Mouse (Mus musculus) forebrain, embryonic 10.5 days (tissue): ENCODE results near the gene Acad9. TPM values are rescaled to one million over a fixed set of nuclear protein-coding genes. Genes with fewer than 3 reads are reported as not detected.

Source experiments
- DNase-seq: peaks from one replicate; pipeline ENCODE4 v3.0.0-alpha.2; 2017; ENCODE audit warnings: low spot score; ENCODE audit errors: extremely low spot score
- H3K27ac ChIP-seq: fragments of 300-500 bp; sonication (generic); 2 replicates; pipeline ENCODE4 v1.5.1; 2016; ENCODE audit warnings: mild to moderate bottlenecking
- H3K27me3 ChIP-seq: fragments of 300-500 bp; sonication (generic); 2 replicates; pipeline ENCODE4 v1.6.1; 2016; ENCODE audit warnings: mild to moderate bottlenecking; ENCODE audit not compliant: poor library complexity, severe bottlenecking
- H3K36me3 ChIP-seq: fragments of 300-500 bp; sonication (generic); replicated peaks from 2 replicates; pipeline ENCODE4 v1.6.1; 2016; ENCODE audit warnings: mild to moderate bottlenecking, moderate library complexity
- H3K4me1 ChIP-seq: fragments of 300-500 bp; sonication (generic); 2 replicates; pipeline ENCODE4 v1.6.1; 2016
- H3K4me3 ChIP-seq: fragments of 300-500 bp; sonication (generic); 2 replicates; pipeline ENCODE4 v1.5.1; 2016; ENCODE audit warnings: mild to moderate bottlenecking, moderate library complexity
- H3K9me3 ChIP-seq: fragments of 300-500 bp; sonication (generic); 2 replicates; pipeline ENCODE4 v1.6.1; 2016; ENCODE audit warnings: mild to moderate bottlenecking, moderate library complexity
- WGBS: fragments of 180-500 bp; shearing (Covaris S2); methylation state at CpG from one replicate; pipeline ENCODE4 v1.1.7; 2016; 5-methylcytosine and 5-hydroxymethylcytosine counted together
- polyA plus RNA-seq: library from polyadenylated mRNA; unstranded; fragments of >200 nt; fragmentation: Nextera tagmentation; extraction: Ambion mirVana; gene quantifications from 2 replicates; pipeline ENCODE4 v1.2.1, GENCODE M21; 2016

The Acad9 gene
- polyA plus RNA-seq, 1 experiment from 2014 or later = 103 TPM

GRCm38 (mm10) chr3:36070436-36070835, 4.7 kb downstream of the Acad9 start:
- Histone ChIP-seq H3K9me3 (no peaks in the 10 kb centered on the region), H3K4me1 (peaks cover 18% of the 10 kb centered on the region), H3K4me3 (no peak overlapping the region), H3K36me3 (peaks cover 39% of the 10 kb centered on the region), H3K27ac (no peak overlapping the region), H3K27me3 (no peaks in the 10 kb centered on the region)
- WGBS = 93% methylated on average over 4 of the region's 4 CpGs
- DNase-seq = no peak

- H3K27me3 ChIP-seq = no peaks in the 10 kb centered on the region
- H3K27ac ChIP-seq = no peak overlapping the region
- no peak overlapping the region for H3K4me3 ChIP-seq
- peaks cover 16% of the 10 kb centered on the region for H3K4me1 ChIP-seq
- no peaks in the 10 kb centered on the region for H3K9me3 ChIP-seq
- WGBS = 95% methylated on average over 5 of the region's 5 CpGs
- peaks cover 46% of the 10 kb centered on the region for H3K36me3 ChIP-seq
- no peak for DNase-seq
Observed at GRCm38 (mm10) chr3:36071047-36071446, 5.3 kb downstream of the Acad9 start.

- no peak for DNase-seq
- no peak overlapping the region for H3K4me3 ChIP-seq
- H3K36me3 ChIP-seq = peaks cover 77% of the 10 kb centered on the region
- H3K27ac ChIP-seq = no peak overlapping the region
- H3K9me3 ChIP-seq = no peaks in the 10 kb centered on the region
- no peaks in the 10 kb centered on the region for H3K27me3 ChIP-seq
- 93% methylated on average over 6 of the region's 6 CpGs for WGBS
- no peaks in the 10 kb centered on the region for H3K4me1 ChIP-seq
Observed at GRCm38 (mm10) chr3:36074231-36074630, 8.5 kb downstream of the Acad9 start.

GRCm38 (mm10) chr3:36075466-36075865, 9.7 kb downstream of the Acad9 start:
- WGBS = 94% methylated on average over 6 of the region's 6 CpGs
- Histone ChIP-seq H3K27me3 (no peaks in the 10 kb centered on the region), H3K4me3 (no peak overlapping the region), H3K36me3 (peaks cover 83% of the 10 kb centered on the region), H3K4me1 (no peaks in the 10 kb centered on the region), H3K9me3 (no peaks in the 10 kb centered on the region), H3K27ac (no peak overlapping the region)
- DNase-seq = no peak

GRCm38 (mm10) chr3:36077386-36077785, 11.6 kb downstream of the Acad9 start:
- H3K36me3 ChIP-seq = peaks cover 92% of the 10 kb centered on the region
- WGBS = 93% methylated on average over 3 of the region's 3 CpGs

GRCm38 (mm10) chr3:36079886-36080285, 14.1 kb downstream of the Acad9 start:
- Histone ChIP-seq H3K9me3 (no peaks in the 10 kb centered on the region), H3K27ac (no peak overlapping the region), H3K36me3 (peaks cover 96% of the 10 kb centered on the region), H3K4me1 (no peaks in the 10 kb centered on the region), H3K4me3 (no peak overlapping the region), H3K27me3 (no peaks in the 10 kb centered on the region)
- WGBS = 89% methylated on average over 5 of the region's 5 CpGs
- DNase-seq = no peak

More at GRCm38 (mm10) chr3:36077386-36077785, 11.6 kb downstream of the Acad9 start:
- Histone ChIP-seq H3K9me3 (no peaks in the 10 kb centered on the region), H3K4me3 (no peak overlapping the region), H3K27ac (no peak overlapping the region), H3K4me1 (no peaks in the 10 kb centered on the region), H3K27me3 (no peaks in the 10 kb centered on the region)
- no peak for DNase-seq

GRCm38 (mm10) chr3:36080741-36081140, 15.0 kb downstream of the Acad9 start:
- Histone ChIP-seq H3K4me1 (no peaks in the 10 kb centered on the region), H3K4me3 (no peak overlapping the region), H3K9me3 (no peaks in the 10 kb centered on the region), H3K27me3 (no peaks in the 10 kb centered on the region), H3K36me3 (peaks cover 96% of the 10 kb centered on the region), H3K27ac (no peak overlapping the region)
- no peak for DNase-seq
- WGBS = 94% methylated on average over 5 of the region's 5 CpGs

- no peaks in the 10 kb centered on the region for H3K9me3 ChIP-seq
- H3K4me1 ChIP-seq = no peaks in the 10 kb centered on the region
- H3K27ac ChIP-seq = no peak overlapping the region
- H3K27me3 ChIP-seq = no peaks in the 10 kb centered on the region
- H3K36me3 ChIP-seq = peaks cover 96% of the 10 kb centered on the region
- no peak overlapping the region for H3K4me3 ChIP-seq
- DNase-seq = no peak
- WGBS = 95% methylated on average over 4 of the region's 4 CpGs
Observed at GRCm38 (mm10) chr3:36082843-36083242, 17.1 kb downstream of the Acad9 start.

- no peak overlapping the region for H3K4me3 ChIP-seq
- no peaks in the 10 kb centered on the region for H3K9me3 ChIP-seq
- H3K4me1 ChIP-seq = no peaks in the 10 kb centered on the region
- H3K27me3 ChIP-seq = no peaks in the 10 kb centered on the region
- DNase-seq = no peak
- H3K36me3 ChIP-seq = peaks cover 96% of the 10 kb centered on the region
- WGBS = 92% methylated on average over 7 of the region's 7 CpGs
- H3K27ac ChIP-seq = no peak overlapping the region
Observed at GRCm38 (mm10) chr3:36083381-36083780, 17.6 kb downstream of the Acad9 start.

GRCm38 (mm10) chr3:36085394-36085793, 19.6 kb downstream of the Acad9 start:
- DNase-seq = no peak
- H3K27ac ChIP-seq = no peak overlapping the region
- H3K27me3 ChIP-seq = no peaks in the 10 kb centered on the region
- WGBS = 97% methylated on average over 5 of the region's 5 CpGs
- no peaks in the 10 kb centered on the region for H3K9me3 ChIP-seq
- no peaks in the 10 kb centered on the region for H3K4me1 ChIP-seq
- no peak overlapping the region for H3K4me3 ChIP-seq
- peaks cover 96% of the 10 kb centered on the region for H3K36me3 ChIP-seq

- H3K27me3 ChIP-seq = no peaks in the 10 kb centered on the region
- H3K36me3 ChIP-seq = peaks cover 91% of the 10 kb centered on the region
- 94% methylated on average over 9 of the region's 9 CpGs for WGBS
- no peak overlapping the region for H3K27ac ChIP-seq
- DNase-seq = no peak
- no peaks in the 10 kb centered on the region for H3K4me1 ChIP-seq
- no peaks in the 10 kb centered on the region for H3K9me3 ChIP-seq
- no peak overlapping the region for H3K4me3 ChIP-seq
Observed at GRCm38 (mm10) chr3:36087591-36087990, 21.8 kb downstream of the Acad9 start.

- Histone ChIP-seq H3K27ac (no peak overlapping the region), H3K36me3 (peaks cover 36% of the 10 kb centered on the region), H3K27me3 (no peaks in the 10 kb centered on the region), H3K9me3 (no peaks in the 10 kb centered on the region), H3K4me1 (no peaks in the 10 kb centered on the region), H3K4me3 (no peak overlapping the region)
- DNase-seq = no peak
- WGBS = 93% methylated on average over 2 of the region's 2 CpGs
Observed at GRCm38 (mm10) chr3:36095371-36095770, 29.6 kb downstream of the Acad9 start.

- DNase-seq = no peak
- Histone ChIP-seq H3K4me1 (no peaks in the 10 kb centered on the region), H3K9me3 (no peaks in the 10 kb centered on the region), H3K27me3 (no peaks in the 10 kb centered on the region), H3K27ac (no peak overlapping the region), H3K36me3 (no peaks in the 10 kb centered on the region), H3K4me3 (no peak overlapping the region)
- 84% methylated on average over 4 of the region's 4 CpGs for WGBS
Observed at GRCm38 (mm10) chr3:36116076-36116475, 50.3 kb downstream of the Acad9 start.
